ENCODE assay signal across 8 mouse cellular contexts in the genomic region with DNA sequence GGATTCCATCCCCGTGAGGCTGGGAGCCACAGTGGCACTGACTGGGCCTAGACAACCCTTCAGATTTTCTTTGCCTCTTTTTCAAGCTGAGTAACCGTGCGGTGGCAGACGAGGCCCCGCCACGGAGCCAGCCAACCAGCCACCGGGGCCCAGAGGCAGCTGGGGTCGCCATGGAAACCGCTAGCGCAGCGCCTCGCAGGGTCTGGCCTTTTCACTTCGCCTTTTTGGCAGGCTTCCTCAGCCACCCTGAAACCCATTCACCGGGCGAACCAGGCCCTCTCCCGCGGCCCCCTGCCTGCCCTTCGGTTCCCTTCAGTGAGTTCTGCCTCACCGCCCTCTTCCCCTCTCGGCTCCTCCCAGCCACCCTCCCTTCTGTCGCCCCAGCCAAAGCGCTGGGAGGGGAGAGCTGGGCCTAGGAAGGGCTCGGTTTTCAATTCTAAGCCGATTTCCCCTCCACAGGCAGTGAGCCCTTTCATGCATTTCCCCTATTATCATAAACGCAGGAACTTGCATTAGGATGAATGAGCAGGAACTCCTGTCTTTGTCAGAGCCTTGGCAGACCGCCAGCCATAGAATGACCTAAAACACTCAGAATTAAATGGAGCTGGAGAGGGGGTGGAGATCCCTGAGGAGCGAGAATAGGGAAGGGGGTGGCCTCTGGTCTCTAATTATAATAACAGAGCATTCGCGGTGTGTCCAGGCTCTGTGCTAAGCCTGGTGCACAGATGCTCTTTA.
DNase-seq lines count a peak whose midpoint lies in the region; ATAC-seq lines count a peak whose summit lies in the region.

No protein-coding gene starts in this region.

- peak overlapping the region; percentile 100 for H3K27ac ChIP-seq in hindbrain, embryonic 13.5 days

- under 1% methylated on average over 29 of the region's 29 CpGs for WGBS in hindbrain, embryonic 13.5 days

- peak; percentile 90 for ATAC-seq in hindbrain, embryonic 13.5 days (ENCODE audit: low FRiP score)

- peak overlapping the region; percentile 20 for H3K4me3 ChIP-seq in hindbrain, embryonic 13.5 days

- peak overlapping the region; percentile 67 for H3K9ac ChIP-seq in hindbrain, embryonic 13.5 days

- no peaks in the 10 kb centered on the region for H3K27me3 ChIP-seq in hindbrain, embryonic 13.5 days

- peaks cover 65% of the 10 kb centered on the region for H3K4me1 ChIP-seq in hindbrain, embryonic 13.5 days (replicated peaks)

- H3K4me2 ChIP-seq in hindbrain, embryonic 13.5 days = peak overlapping the region; percentile 44

- no peaks in the 10 kb centered on the region for H3K36me3 ChIP-seq in hindbrain, embryonic 13.5 days

- no peaks in the 10 kb centered on the region for H3K9me3 ChIP-seq in hindbrain, embryonic 13.5 days

- peak; percentile 97 for DNase-seq in NIH3T3 (ENCODE audit: low read depth)
- peak; percentile 89 to 90 for DNase-seq in cerebellum, postnatal 14 days
- DNase-seq in frontal cortex, postnatal 14 days (ENCODE audit: low spot score in 2 of 2) = peak; percentile 87 to 93
- peak; percentile 83 for DNase-seq in left cerebral cortex, adult 11 months (ENCODE audit: low spot score)
- peak; percentile 92 for DNase-seq in lung, postnatal 36 days
- peak; percentile 93 for DNase-seq in retina, embryonic 14.5 days (ENCODE audit: low spot score)
- DNase-seq in thymus, postnatal 36 days = peak; percentile 83 to 89

Comparison
In these comparisons a context has a peak if more than half of its experiments do, and no peak if none do; other contexts are left out.
1. Peak in every context shown above with its lines: DNase-seq, ATAC-seq, H3K4me3 ChIP-seq and H3K27ac ChIP-seq.